Comparison of ENCODE assay signal across 8 mouse cellular contexts in genomic region chr7:98104481-98105435, GRCm38 (mm10). TPM values are rescaled to one million over a fixed set of nuclear protein-coding genes. Genes with fewer than 3 reads are reported as not detected.
DNase-seq lines count a peak whose midpoint lies in the region; ATAC-seq and TF ChIP-seq lines count a peak whose summit lies in the region.
"Had no signal": no experiment of that assay in that cellular context is flagged by ENCODE, and none has a peak within 500 bp of the region (broad histone marks: within the 10 kb centered on the region; RNA-seq: fewer than 3 reads in every experiment).

No protein-coding gene starts in this region.

- ATAC-seq in midbrain, embryonic 11.5 days (ENCODE audit: low FRiP score): no peak

- H3K36me3 ChIP-seq in midbrain, embryonic 10.5 days: no peaks in the 10 kb centered on the region
- H3K36me3 ChIP-seq in midbrain, embryonic 11.5 days (ENCODE audit: control insufficient read depth, insufficient read depth, low read length): no peaks in the 10 kb centered on the region
- H3K36me3 ChIP-seq in small intestine, adult 2 months (ENCODE audit: control insufficient read depth, insufficient read depth, low read length): peaks cover under 1% of the 10 kb centered on the region; the same call in 1 of the 2 replicates
- H3K36me3 ChIP-seq: midbrain, embryonic 12.5 days had no signal

- no peak overlapping the region for H3K9ac ChIP-seq in midbrain, embryonic 11.5 days (ENCODE audit: low read length)
- H3K9ac ChIP-seq: midbrain, embryonic 12.5 days had no signal

- no peak for DNase-seq in midbrain, embryonic 10.5 days (ENCODE audit: low spot score)
- no peak for DNase-seq in midbrain, embryonic 11.5 days (ENCODE audit: low spot score, missing footprints)
- DNase-seq in heart, postnatal 4 days: peak; percentile 36
- DNase-seq in kidney, postnatal 4 days: peak; percentile 59 to 79
- no peak for DNase-seq in spleen, adult 12 weeks (ENCODE audit: low spot score)
- DNase-seq in layer of hippocampus, adult 18-20 months (ENCODE audit: low spot score in 2 of 2): no peak

- H3K4me1 ChIP-seq in midbrain, embryonic 10.5 days: peaks cover 20% of the 10 kb centered on the region
- H3K4me1 ChIP-seq in midbrain, embryonic 11.5 days (ENCODE audit: control insufficient read depth, insufficient read depth, low read length): peaks cover 2% of the 10 kb centered on the region; the same call in 1 of the 2 replicates
- H3K4me1 ChIP-seq in small intestine, adult 2 months (ENCODE audit: control insufficient read depth, insufficient read depth, insufficient read length, low read length): peaks cover 52% of the 10 kb centered on the region

- TF ChIP-seq CTCF in small intestine, adult 2 months (IDR thresholded peaks at IDR 0.05; ENCODE audit: extremely low read depth, insufficient read length, insufficient replicate concordance, low read depth, low read length): no peak

- H3K4me3 ChIP-seq in midbrain, embryonic 10.5 days: no peak overlapping the region
- no peak overlapping the region for H3K4me3 ChIP-seq in midbrain, embryonic 11.5 days (ENCODE audit: low read depth, low read length)
- H3K4me3 ChIP-seq in small intestine, adult 2 months (ENCODE audit: low read depth, low read length): peak overlapping the region; percentile 60
- H3K4me3 ChIP-seq: midbrain, embryonic 12.5 days had no signal

- H3K27me3 ChIP-seq in midbrain, embryonic 10.5 days (ENCODE audit: low read depth, poor library complexity, severe bottlenecking): peaks cover 7% of the 10 kb centered on the region
- no peaks in the 10 kb centered on the region for H3K27me3 ChIP-seq in midbrain, embryonic 11.5 days (ENCODE audit: control insufficient read depth, insufficient read depth, low read length)
- no peaks in the 10 kb centered on the region for H3K27me3 ChIP-seq in small intestine, adult 2 months (ENCODE audit: control insufficient read depth, insufficient read depth, low read length)

- 0 out of 2 replicates have a peak overlapping the region, but pooled peaks have one; percentile 17 for H3K27ac ChIP-seq in midbrain, embryonic 10.5 days (replicated peaks)
- H3K27ac ChIP-seq in midbrain, embryonic 11.5 days (ENCODE audit: low read depth, low read length): no peak overlapping the region
- H3K27ac ChIP-seq in small intestine, adult 2 months (ENCODE audit: insufficient read depth, low read depth, low read length): peak overlapping the region; percentile 99
- H3K27ac ChIP-seq: midbrain, embryonic 12.5 days had no signal

- WGBS in midbrain, embryonic 10.5 days: 65% methylated on average over 16 of the region's 16 CpGs
- 68% methylated on average over 16 of the region's 16 CpGs for WGBS in midbrain, embryonic 11.5 days
- WGBS in small intestine, adult 2 months: 31% methylated on average over 16 of the region's 16 CpGs

- H3K9me3 ChIP-seq in midbrain, embryonic 10.5 days (replicated peaks): no peaks in the 10 kb centered on the region
- H3K9me3 ChIP-seq in midbrain, embryonic 11.5 days (ENCODE audit: control insufficient read depth, low read length): no peaks in the 10 kb centered on the region
- H3K9me3 ChIP-seq: midbrain, embryonic 12.5 days had no signal

- TF ChIP-seq POLR2A in small intestine, adult 2 months (IDR thresholded peaks at IDR 0.05; ENCODE audit: low read depth, low read length): no peak; the same call in 1 of the 2 replicates

- no peak overlapping the region for H3K4me2 ChIP-seq in midbrain, embryonic 11.5 days
- H3K4me2 ChIP-seq: midbrain, embryonic 12.5 days had no signal

RNA-seq across cellular contexts. Expression of gene Myo7a, which starts 14.6 kb away (rescaled TPM):
- 17.7 and 19.2 TPM in 2 replicates for polyA plus RNA-seq in midbrain, embryonic 10.5 days (2016; fragmentation: Nextera tagmentation; extraction: Ambion mirVana)
- polyA plus RNA-seq in midbrain, embryonic 11.5 days (2014; fragmentation: Nextera tagmentation; extraction: Ambion mirVana): 10.1 and 11.1 TPM in 2 replicates
- 1 to 10 TPM; 4.2 to 5.4 TPM for total RNA-seq in heart, postnatal 4 days (2021)
- 26.9 and 51.7 TPM in 2 replicates for polyA plus RNA-seq in small intestine, adult 2 months (2012; rRNA removed)
- total RNA-seq in layer of hippocampus, adult 18-20 months (2021): 10 to 100 TPM; 10.0 to 14.5 TPM

RNA-seq across cellular contexts. Expression of gene Omp, which starts 40.5 kb away (rescaled TPM):
- polyA plus RNA-seq in midbrain, embryonic 10.5 days (2016; fragmentation: Nextera tagmentation; extraction: Ambion mirVana): 0.10 TPM in 2 replicates
- 0.18 and 0.23 TPM in 2 replicates for polyA plus RNA-seq in midbrain, embryonic 11.5 days (2014; fragmentation: Nextera tagmentation; extraction: Ambion mirVana)
- under 1 TPM in 1 of 2 experiments, not detected in 1; 0.11 TPM for total RNA-seq in heart, postnatal 4 days (2021)
- 0.65 and 1.4 TPM in 2 replicates for polyA plus RNA-seq in small intestine, adult 2 months (2012; rRNA removed)
- total RNA-seq in layer of hippocampus, adult 18-20 months (2021): 1 to 10 TPM; 1.1 to 1.2 TPM
- polyA plus RNA-seq: midbrain, embryonic 12.5 days had no signal

Comparison
In these comparisons a context has a peak if more than half of its experiments do, and no peak if none do; other contexts are left out.
1. DNase-seq: peak in heart, postnatal 4 days (single experiment) and kidney, postnatal 4 days (2 of 2); none in midbrain, embryonic 10.5 days (single experiment), midbrain, embryonic 11.5 days (single experiment), spleen, adult 12 weeks (single experiment) and layer of hippocampus, adult 18-20 months (0 of 2).